Mouse (Mus musculus): Measurements from ENCODE around the gene Ftsj3. TPM values are rescaled to one million over a fixed set of nuclear protein-coding genes. Genes with fewer than 3 reads are reported as not detected.
A peak's percentile ranks its signal among the peaks of the same experiment; 100 is the strongest.

Ftsj3 gene
- polyA plus RNA-seq, 1 experiment = 49.5 TPM

GRCm38 (mm10) chr11:106271794-106272643 lies 16.1 kb upstream of the Ftsj3 start:
- no peak for TF ChIP-seq POLR2A (IDR thresholded peaks at IDR 0.05; ENCODE audit: low read depth, low read length)
- TF ChIP-seq CTCF (IDR thresholded peaks at IDR 0.05; ENCODE audit: borderline replicate concordance, insufficient read depth, low read length) = no peak
- peak overlapping the region; percentile 79 for H3K27ac ChIP-seq (ENCODE audit: insufficient read depth, low read length)
- peak overlapping the region; percentile 86 for H3K4me3 ChIP-seq (ENCODE audit: insufficient read depth, low read length)
- H3K4me1 ChIP-seq (ENCODE audit: control insufficient read depth, insufficient read depth, low read length) = peaks cover 5% of the 10 kb centered on the region; the same call in 1 of the 2 replicates

- Histone ChIP-seq H3K27ac (ENCODE audit: insufficient read depth, low read length) (0 out of 2 replicates have a peak overlapping the region, but pooled peaks have one; percentile 7), H3K4me1 (ENCODE audit: control insufficient read depth, insufficient read depth, low read length) (peaks cover 5% of the 10 kb centered on the region; the same call in 1 of the 2 replicates), H3K4me3 (ENCODE audit: insufficient read depth, low read length) (peak overlapping the region; percentile 86)
- TF ChIP-seq CTCF (IDR thresholded peaks at IDR 0.05; ENCODE audit: borderline replicate concordance, insufficient read depth, low read length) (no peak), POLR2A (IDR thresholded peaks at IDR 0.05; ENCODE audit: low read depth, low read length) (no peak)
Observed at GRCm38 (mm10) chr11:106271131-106271793, 15.4 kb upstream of the Ftsj3 start.

- H3K27ac ChIP-seq (ENCODE audit: insufficient read depth, low read length) = peak overlapping the region; percentile 37
- no peak overlapping the region for H3K4me3 ChIP-seq (ENCODE audit: insufficient read depth, low read length)
- H3K4me1 ChIP-seq (ENCODE audit: control insufficient read depth, insufficient read depth, low read length) = peaks cover 5% of the 10 kb centered on the region; the same call in 1 of the 2 replicates
- TF ChIP-seq POLR2A (IDR thresholded peaks at IDR 0.05; ENCODE audit: low read depth, low read length) = no peak
- TF ChIP-seq CTCF (IDR thresholded peaks at IDR 0.05; ENCODE audit: borderline replicate concordance, insufficient read depth, low read length) = no peak
Observed at GRCm38 (mm10) chr11:106269060-106269431, 13.2 kb upstream of the Ftsj3 start.

- TF ChIP-seq POLR2A (IDR thresholded peaks at IDR 0.05; ENCODE audit: low read depth, low read length) (no peak), CTCF (IDR thresholded peaks at IDR 0.05; ENCODE audit: borderline replicate concordance, insufficient read depth, low read length) (no peak)
- Histone ChIP-seq H3K4me1 (ENCODE audit: control insufficient read depth, insufficient read depth, low read length) (peaks cover 5% of the 10 kb centered on the region; the same call in 1 of the 2 replicates), H3K27ac (ENCODE audit: insufficient read depth, low read length) (peak overlapping the region; percentile 37), H3K4me3 (ENCODE audit: insufficient read depth, low read length) (no peak overlapping the region)
Observed at GRCm38 (mm10) chr11:106268326-106269059, 12.6 kb upstream of the Ftsj3 start.

GRCm38 (mm10) chr11:106267871-106268270 lies 12.0 kb upstream of the Ftsj3 start:
- Histone ChIP-seq H3K4me1 (ENCODE audit: control insufficient read depth, insufficient read depth, low read length) (peaks cover 5% of the 10 kb centered on the region; the same call in 1 of the 2 replicates), H3K27ac (ENCODE audit: insufficient read depth, low read length) (no peak overlapping the region), H3K4me3 (ENCODE audit: insufficient read depth, low read length) (no peak overlapping the region)
- no peak for TF ChIP-seq CTCF (IDR thresholded peaks at IDR 0.05; ENCODE audit: borderline replicate concordance, insufficient read depth, low read length)
- no peak for TF ChIP-seq POLR2A (IDR thresholded peaks at IDR 0.05; ENCODE audit: low read depth, low read length)

GRCm38 (mm10) chr11:106267311-106267852 lies 11.5 kb upstream of the Ftsj3 start:
- H3K4me3 ChIP-seq (ENCODE audit: insufficient read depth, low read length) = no peak overlapping the region
- no peak overlapping the region for H3K27ac ChIP-seq (ENCODE audit: insufficient read depth, low read length)
- peaks cover 5% of the 10 kb centered on the region; the same call in 1 of the 2 replicates for H3K4me1 ChIP-seq (ENCODE audit: control insufficient read depth, insufficient read depth, low read length)
- TF ChIP-seq CTCF (IDR thresholded peaks at IDR 0.05; ENCODE audit: borderline replicate concordance, insufficient read depth, low read length) = no peak
- TF ChIP-seq POLR2A (IDR thresholded peaks at IDR 0.05; ENCODE audit: low read depth, low read length) = no peak

- TF ChIP-seq CTCF (IDR thresholded peaks at IDR 0.05; ENCODE audit: borderline replicate concordance, insufficient read depth, low read length) = no peak
- TF ChIP-seq POLR2A (IDR thresholded peaks at IDR 0.05; ENCODE audit: low read depth, low read length) = no peak
- no peak overlapping the region for H3K4me3 ChIP-seq (ENCODE audit: insufficient read depth, low read length)
- H3K27ac ChIP-seq (ENCODE audit: insufficient read depth, low read length) = no peak overlapping the region
- peaks cover 5% of the 10 kb centered on the region; the same call in 1 of the 2 replicates for H3K4me1 ChIP-seq (ENCODE audit: control insufficient read depth, insufficient read depth, low read length)
Observed at GRCm38 (mm10) chr11:106266431-106266830, 10.6 kb upstream of the Ftsj3 start.

GRCm38 (mm10) chr11:106265570-106265969 lies 9.7 kb upstream of the Ftsj3 start:
- no peak for TF ChIP-seq CTCF (IDR thresholded peaks at IDR 0.05; ENCODE audit: borderline replicate concordance, insufficient read depth, low read length)
- no peak for TF ChIP-seq POLR2A (IDR thresholded peaks at IDR 0.05; ENCODE audit: low read depth, low read length)
- Histone ChIP-seq H3K4me3 (ENCODE audit: insufficient read depth, low read length) (no peak overlapping the region), H3K27ac (ENCODE audit: insufficient read depth, low read length) (no peak overlapping the region), H3K4me1 (ENCODE audit: control insufficient read depth, insufficient read depth, low read length) (peaks cover 2% of the 10 kb centered on the region; the same call in 1 of the 2 replicates)

- Histone ChIP-seq H3K27ac (ENCODE audit: insufficient read depth, low read length) (no peak overlapping the region), H3K4me3 (ENCODE audit: insufficient read depth, low read length) (no peak overlapping the region), H3K4me1 (ENCODE audit: control insufficient read depth, insufficient read depth, low read length) (peaks cover 2% of the 10 kb centered on the region; the same call in 1 of the 2 replicates)
- TF ChIP-seq POLR2A (IDR thresholded peaks at IDR 0.05; ENCODE audit: low read depth, low read length) = no peak
- no peak for TF ChIP-seq CTCF (IDR thresholded peaks at IDR 0.05; ENCODE audit: borderline replicate concordance, insufficient read depth, low read length)
Observed at GRCm38 (mm10) chr11:106264988-106265387, 9.1 kb upstream of the Ftsj3 start.
